Mouse (Mus musculus) urinary bladder, postnatal 25 days (tissue): ENCODE results near the gene Sp100.

Source experiments
- DNase-seq: peaks from one replicate; pipeline ENCODE4 v3.0.0; 2022; ENCODE audit warnings: low spot score

Gene Sp100

DNA sequence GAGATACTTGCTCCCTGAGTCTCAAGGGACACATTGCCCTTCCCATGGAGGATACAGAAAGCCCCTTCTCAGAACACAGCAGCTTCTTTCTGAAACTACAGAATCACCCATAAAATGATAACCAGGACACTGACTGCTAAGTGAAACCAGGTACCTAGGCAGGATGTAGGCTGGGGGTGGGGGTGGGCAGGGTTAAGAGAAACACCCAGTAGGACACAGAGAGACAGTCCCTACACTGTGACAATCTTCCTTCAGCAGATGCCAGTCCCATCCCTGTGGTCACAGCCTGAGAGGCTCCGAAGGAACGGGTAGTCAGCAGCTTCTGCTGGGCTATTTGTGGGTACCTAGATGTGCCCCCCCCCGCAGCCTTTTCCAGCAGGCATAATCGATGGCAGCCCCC, 100.9 kb downstream of the Sp100 start:
- DNase-seq, result no peak

DNA sequence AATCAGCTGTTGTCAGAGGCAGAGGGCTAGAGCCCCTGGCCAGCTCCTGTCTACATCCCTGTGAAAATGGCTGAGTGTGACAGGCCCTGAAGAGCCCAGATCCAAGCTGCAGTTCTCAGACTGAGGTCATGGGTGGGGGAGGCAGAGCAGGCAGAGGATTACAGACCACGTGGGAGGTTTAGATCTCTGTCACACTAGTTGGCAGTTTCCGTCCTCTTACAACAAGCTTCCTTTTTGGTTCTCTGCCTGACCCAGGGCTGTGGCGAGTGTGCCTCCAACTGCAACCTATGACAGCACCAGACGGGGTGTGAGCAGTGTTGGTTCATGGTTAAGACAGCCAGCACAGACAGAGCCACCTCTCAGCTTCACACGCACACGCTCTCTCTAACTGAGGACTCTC, 101.7 kb downstream of the Sp100 start:
- DNase-seq, result no peak

DNA sequence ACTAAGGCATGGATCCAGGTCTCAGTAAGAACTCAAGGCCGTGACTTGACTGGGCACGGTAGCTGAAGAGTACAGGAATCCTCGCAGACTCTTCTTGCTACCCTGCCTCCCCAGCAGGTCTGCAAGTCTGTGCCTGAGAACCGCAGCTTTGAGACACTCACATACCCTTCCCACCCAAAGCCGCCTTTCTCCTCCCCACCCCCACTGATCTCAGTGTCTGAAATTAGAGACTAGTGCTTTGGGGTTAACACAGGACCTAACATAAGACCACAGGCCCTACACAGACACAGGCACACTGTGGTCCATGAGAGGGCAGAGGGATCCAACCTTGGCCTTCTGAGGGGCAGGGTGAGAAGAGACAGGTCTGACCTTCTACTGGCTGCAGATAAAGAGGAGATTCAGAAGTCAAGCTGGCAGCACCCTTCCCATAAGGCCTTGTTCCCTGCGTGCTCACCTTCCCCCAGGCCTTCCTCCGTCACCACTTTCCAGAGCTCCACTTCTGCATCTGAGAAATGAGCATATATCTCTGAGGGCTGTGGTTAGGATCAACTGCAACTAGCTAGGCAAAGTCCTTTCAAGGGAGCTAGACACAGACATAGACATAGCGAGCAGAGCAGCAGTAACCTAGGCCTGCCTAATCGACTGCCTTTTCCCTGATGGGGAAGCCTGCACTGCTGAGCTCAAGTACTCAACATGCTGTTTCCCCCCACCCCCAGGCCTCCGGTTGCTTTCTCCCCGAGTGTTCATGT, 102.3 kb downstream of the Sp100 start:
- DNase-seq, result no peak

DNA sequence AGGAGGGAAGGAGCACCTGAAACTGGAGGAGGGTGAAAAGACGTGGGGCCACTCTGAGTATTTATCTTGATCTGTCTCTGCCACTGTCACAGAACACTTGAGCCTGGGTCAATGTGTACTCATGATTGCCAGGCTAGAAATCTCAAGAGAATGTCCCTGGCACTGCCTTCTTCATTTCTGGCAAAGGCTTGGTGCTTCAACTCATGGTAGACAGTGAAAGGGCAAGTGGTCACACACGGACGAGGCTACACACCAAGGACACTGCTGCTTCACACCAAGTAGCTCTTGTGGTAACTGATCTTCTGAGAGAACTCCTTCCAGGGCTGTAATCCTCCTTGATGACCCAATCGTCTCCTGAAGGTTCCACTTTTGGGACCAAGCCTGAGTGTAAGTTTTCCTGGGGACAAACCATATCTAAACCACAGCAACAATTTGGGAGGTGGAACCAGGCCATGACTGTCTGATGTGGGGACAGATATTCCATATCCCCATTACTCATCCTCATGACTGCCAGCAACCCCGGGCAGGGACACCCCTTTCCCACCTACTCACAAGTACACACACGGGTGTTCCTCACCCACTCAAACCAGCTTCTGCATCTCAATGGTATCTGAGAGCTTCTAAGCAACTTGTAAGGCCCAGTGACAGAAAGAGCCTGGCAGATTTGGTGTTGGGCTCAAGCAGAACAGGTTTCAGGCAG, 107.9 kb downstream of the Sp100 start:
- no peak for DNase-seq

DNA sequence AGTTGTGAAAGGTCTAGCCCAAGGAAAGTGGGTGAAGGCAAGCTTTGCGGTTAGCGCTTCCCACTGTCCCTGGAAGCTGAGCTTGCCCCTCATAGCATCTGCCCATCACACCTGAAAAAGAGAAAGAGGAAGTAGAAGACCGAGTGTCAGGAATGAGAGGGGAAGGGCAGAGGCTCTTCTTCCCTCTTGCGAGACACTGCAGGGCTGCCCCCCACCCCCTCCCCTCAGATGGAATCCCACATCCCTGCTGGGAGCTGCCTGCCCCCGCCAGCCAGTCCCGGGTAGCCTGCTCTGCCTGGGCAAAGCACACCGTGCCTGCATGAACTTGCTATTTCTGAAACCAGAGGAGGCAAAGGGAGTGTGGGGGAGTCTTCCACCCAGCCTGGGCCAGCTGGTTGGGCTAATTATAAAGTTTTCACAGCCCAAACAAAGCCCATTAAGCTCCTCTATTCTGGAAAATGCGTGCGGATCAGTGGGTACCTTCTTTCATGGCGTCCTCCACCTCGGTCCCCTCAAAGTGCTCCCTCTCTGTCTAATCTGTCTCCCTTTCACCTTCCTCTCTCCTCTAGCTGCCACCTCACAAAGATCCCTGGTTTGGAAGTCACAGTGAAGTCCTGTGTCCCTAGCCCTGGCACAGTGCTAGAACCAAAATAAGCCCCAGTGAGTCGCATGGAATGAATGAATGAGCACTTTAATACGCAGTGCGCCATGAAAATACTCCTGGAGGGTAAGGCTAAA, 108.6 kb downstream of the Sp100 start:
- DNase-seq, result no peak

DNA sequence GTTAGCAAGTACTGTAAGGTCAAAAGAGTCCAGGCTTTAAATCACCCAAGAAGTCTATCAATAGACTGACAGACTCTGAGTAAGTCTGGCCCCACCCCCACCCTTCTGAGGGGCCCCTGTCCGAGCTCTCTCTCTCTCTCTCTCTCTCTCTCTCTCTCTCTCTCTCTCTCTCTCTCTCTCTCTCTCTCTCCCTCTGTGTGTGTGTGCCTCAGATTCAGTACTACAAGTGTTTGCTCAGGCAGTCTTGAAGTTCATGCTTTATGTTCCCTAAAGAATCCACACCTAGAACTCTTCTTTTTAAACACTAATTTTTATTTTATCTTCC, 109.1 kb downstream of the Sp100 start:
- no peak for DNase-seq
